Mouse (Mus musculus) liver, embryonic 14.5 days (tissue): ENCODE results near the gene Zfp629.

Source experiments
- CTCF ChIP-seq: IDR thresholded peaks from 2 replicates; pipeline ENCODE4 v1.5.1; 2016; ENCODE audit warnings: antibody characterized with exemption, low read depth, control low read depth
- EP300 ChIP-seq: IDR thresholded peaks from 2 replicates; pipeline ENCODE4 v1.6.1; 2016; ENCODE audit warnings: antibody characterized with exemption, low read depth

DNA sequence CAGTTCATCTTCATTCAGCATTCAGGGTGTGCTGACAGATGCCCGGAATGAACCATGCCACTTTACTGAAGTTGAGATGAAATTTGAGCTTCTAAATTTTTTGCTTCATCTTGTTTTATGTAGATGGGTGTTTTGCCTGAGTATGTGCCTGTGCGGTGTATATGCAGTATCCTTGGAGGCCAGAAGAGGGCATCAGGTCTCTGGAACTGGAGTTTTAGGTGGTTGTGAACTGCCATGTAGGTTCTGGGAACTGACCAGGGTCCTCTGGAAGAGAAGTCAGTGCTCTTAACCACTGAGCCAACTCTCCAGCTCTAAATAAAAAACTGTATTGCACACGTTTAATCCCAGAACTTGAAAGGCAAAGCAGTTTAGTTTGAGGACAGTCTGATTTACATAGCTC lies 45.3 kb upstream of the Zfp629 start:
- TF ChIP-seq CTCF, result peak; percentile 31; the same call in 1 of the 2 replicates
- TF ChIP-seq EP300, result no peak
